Mouse (Mus musculus) testis, adult 2 months (tissue): Measurements from ENCODE around the gene Banp.
A peak's percentile ranks its signal among the peaks of the same experiment; 100 is the strongest.

Experiments used
- CTCF ChIP-seq: fragments of 200-500 bp; IDR thresholded peaks from 2 replicates; pipeline ENCODE4 v1.5.1; 2012; ENCODE audit warnings: low read depth, mild to moderate bottlenecking, inconsistent platforms, low read length, moderate library complexity; ENCODE audit not compliant: control insufficient read depth, insufficient read depth, insufficient replicate concordance
- POLR2A ChIP-seq: fragments of 200-500 bp; IDR thresholded peaks from 2 replicates; pipeline ENCODE4 v1.6.1; 2012; ENCODE audit warnings: low read depth, mild to moderate bottlenecking, inconsistent platforms, low read length, moderate library complexity; ENCODE audit not compliant: control insufficient read depth

GRCm38 (mm10) chr8:121922101-121922500 is 27.4 kb upstream of the Banp start:
- TF ChIP-seq CTCF (no peak), POLR2A (peak; percentile 44; the same call in 1 of the 2 replicates)
